Mouse (Mus musculus) liver, embryonic 13.5 days (tissue): ENCODE data around the gene Prkrip1. TPM values are rescaled to one million over a fixed set of nuclear protein-coding genes. Genes with fewer than 3 reads are reported as not detected.

Experiments used
- ATAC-seq: fragments of 200-750 bp; cut with Nextera tagmentation; 2 replicates; pipeline ENCODE4 v1.8.0; 2017; ENCODE audit warnings: low read depth, mild to moderate bottlenecking, moderate number of reproducible peaks, moderate library complexity
- DNase-seq: peaks from one replicate; pipeline ENCODE4 v3.0.0; 2022
- H3K27ac ChIP-seq: fragments of 300-500 bp; sonication (generic); 2 replicates; pipeline ENCODE4 v1.5.1; 2015; ENCODE audit warnings: moderate library complexity, mild to moderate bottlenecking, inconsistent platforms
- H3K27me3 ChIP-seq: fragments of 300-500 bp; sonication (generic); 2 replicates; pipeline ENCODE4 v1.6.1; 2015; ENCODE audit warnings: mild to moderate bottlenecking, inconsistent platforms
- H3K36me3 ChIP-seq: fragments of 300-500 bp; sonication (generic); 2 replicates; pipeline ENCODE4 v1.6.1; 2015; ENCODE audit warnings: mild to moderate bottlenecking, inconsistent platforms
- H3K4me1 ChIP-seq: fragments of 300-500 bp; sonication (generic); replicated peaks from 2 replicates; pipeline ENCODE4 v1.6.1; 2015; ENCODE audit warnings: inconsistent platforms
- H3K4me2 ChIP-seq: fragments of 300-500 bp; sonication (generic); 2 replicates; pipeline ENCODE4 v1.6.1; 2015; ENCODE audit warnings: inconsistent platforms, mild to moderate bottlenecking, moderate library complexity
- H3K4me3 ChIP-seq: fragments of 300-500 bp; sonication (generic); replicated peaks from 2 replicates; pipeline ENCODE4 v1.5.1; 2015; ENCODE audit warnings: mild to moderate bottlenecking, inconsistent platforms
- H3K9ac ChIP-seq: fragments of 300-500 bp; sonication (generic); 2 replicates; pipeline ENCODE4 v1.6.1; 2015; ENCODE audit warnings: mild to moderate bottlenecking, inconsistent platforms
- H3K9me3 ChIP-seq: fragments of 300-500 bp; sonication (generic); replicated peaks from 2 replicates; pipeline ENCODE4 v1.6.1; 2016; ENCODE audit warnings: inconsistent platforms
- WGBS: fragments of 180-500 bp; shearing (Covaris S2); methylation state at CpG from one replicate; pipeline ENCODE4 v1.1.7; 2015; ENCODE audit not compliant: insufficient replicate concordance; 5-methylcytosine and 5-hydroxymethylcytosine counted together
- polyA plus RNA-seq: library from polyadenylated mRNA; unstranded; fragments of >200 nt; fragmentation: Nextera tagmentation; extraction: Ambion mirVana; gene quantifications from 2 replicates; pipeline ENCODE4 v1.2.1, GENCODE M21; 2015

Gene Prkrip1
- polyA plus RNA-seq, result 34.5 and 42.8 TPM in 2 replicates

DNA sequence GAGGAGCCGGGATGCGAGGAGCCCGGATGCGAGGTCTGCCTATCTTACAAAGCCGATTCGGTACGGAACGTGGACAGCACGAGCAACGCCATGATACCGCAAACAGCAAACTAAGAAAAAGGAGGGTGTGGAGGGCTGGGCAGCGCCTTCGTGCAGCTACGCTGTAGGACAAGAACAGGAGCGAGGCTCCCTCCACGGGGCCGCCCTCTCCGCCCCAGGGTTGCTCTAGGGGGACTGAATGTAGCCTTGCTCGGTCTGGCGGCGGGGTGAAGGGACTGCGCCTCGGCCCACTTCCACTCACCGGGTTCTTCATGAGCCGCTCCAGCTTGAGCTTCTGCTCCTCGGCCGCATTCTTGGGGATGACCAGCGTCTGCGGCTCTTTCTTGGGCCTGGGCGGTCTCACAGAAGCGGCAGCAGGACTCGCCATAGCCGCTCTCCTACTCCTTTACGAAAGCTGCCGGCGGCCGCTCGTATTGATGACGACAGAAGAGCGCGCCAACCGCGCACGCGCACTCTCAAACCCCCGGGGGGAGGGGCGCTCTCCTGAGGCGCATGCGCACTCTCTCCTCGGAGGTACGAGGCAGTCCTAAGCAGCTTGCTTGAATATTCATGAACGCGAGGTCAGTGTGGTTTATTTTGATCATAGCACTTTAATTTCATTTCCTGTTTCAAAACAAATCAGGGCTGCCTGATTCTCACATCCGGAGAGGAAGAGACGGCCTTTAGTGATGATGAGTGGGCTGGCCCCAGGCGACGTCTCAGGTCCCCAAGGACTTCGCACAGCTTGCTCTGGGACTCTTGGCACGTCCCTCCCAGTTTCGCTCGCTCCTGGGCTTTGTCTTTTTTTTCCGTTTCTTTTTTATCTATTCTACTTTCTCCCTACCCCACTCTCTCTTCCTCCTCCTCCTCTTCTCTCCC, at the start of gene Prkrip1:
Prkrip1 (minus strand) TSS at position 490 of the 918 bp plus-strand sequence.
- no peaks in the 10 kb centered on the region for H3K27me3 ChIP-seq
- peaks cover 21% of the 10 kb centered on the region for H3K4me1 ChIP-seq
- under 1% methylated on average over 62 of the region's 62 CpGs for WGBS
- peak within 1 kb of the TSS; percentile 93 for H3K4me3 ChIP-seq
- H3K9ac ChIP-seq, result peak within 1 kb of the TSS; percentile 89
- ATAC-seq, result peak; percentile 91
- peaks cover 36% of the 10 kb centered on the region for H3K36me3 ChIP-seq
- DNase-seq, result peak; percentile 93
- no peaks in the 10 kb centered on the region for H3K9me3 ChIP-seq
- peak within 1 kb of the TSS; percentile 80 for H3K27ac ChIP-seq
- peak within 1 kb of the TSS; percentile 92 for H3K4me2 ChIP-seq

GRCm38 (mm10) chr5:136248441-136248840, 49.7 kb upstream of the Prkrip1 start:
- DNase-seq (no peak), ATAC-seq (no peak)
- Histone ChIP-seq H3K9ac (no peak overlapping the region), H3K27ac (0 out of 2 replicates have a peak overlapping the region, but pooled peaks have one; percentile 11), H3K4me2 (no peak overlapping the region), H3K27me3 (peaks cover 28% of the 10 kb centered on the region), H3K9me3 (no peaks in the 10 kb centered on the region), H3K4me1 (peaks cover 24% of the 10 kb centered on the region), H3K4me3 (no peak overlapping the region), H3K36me3 (no peaks in the 10 kb centered on the region)
- 47% methylated on average over 6 of the region's 6 CpGs for WGBS

DNA sequence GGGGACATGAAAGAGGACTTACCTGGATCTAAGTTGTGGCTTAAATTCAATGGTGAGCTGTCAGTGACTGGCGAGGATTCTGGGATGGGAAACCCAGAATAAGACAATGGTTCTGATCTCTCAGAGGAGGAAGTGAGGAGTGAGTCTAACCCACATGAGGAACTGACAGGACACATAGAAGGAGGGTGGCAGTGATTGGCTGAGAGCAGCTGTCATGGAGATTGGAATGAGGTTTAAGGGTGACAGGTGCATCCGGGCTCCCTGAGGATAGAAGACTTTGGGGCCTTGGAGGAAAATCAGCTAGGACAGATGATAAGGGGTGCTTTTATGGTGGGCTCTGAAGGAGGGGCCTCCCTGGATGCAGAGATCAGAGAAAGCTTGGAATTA, 47.7 kb upstream of the Prkrip1 start, which contains the start of gene Sh2b2:
Sh2b2 (minus strand) TSS at position 105 of the 387 bp plus-strand sequence.
- peak within 1 kb of the TSS; percentile 63 for H3K27ac ChIP-seq
- no peaks in the 10 kb centered on the region for H3K9me3 ChIP-seq
- peak within 1 kb of the TSS; percentile 77 for H3K4me2 ChIP-seq
- H3K9ac ChIP-seq, result no peak within 1 kb of the TSS
- ATAC-seq, result no peak
- no peaks in the 10 kb centered on the region for H3K36me3 ChIP-seq
- DNase-seq, result no peak
- peaks cover 37% of the 10 kb centered on the region for H3K27me3 ChIP-seq
- WGBS, result 34% methylated on average over 2 of the region's 2 CpGs
- peak within 1 kb of the TSS; percentile 66 for H3K4me3 ChIP-seq
- H3K4me1 ChIP-seq, result peaks cover 28% of the 10 kb centered on the region

GRCm38 (mm10) chr5:136245541-136246451, 47.0 kb upstream of the Prkrip1 start:
- ATAC-seq (0 out of 2 replicates have a peak, but pooled peaks have one; percentile 1), DNase-seq (no peak)
- no peaks in the 10 kb centered on the region for H3K36me3 ChIP-seq
- peaks cover 37% of the 10 kb centered on the region for H3K27me3 ChIP-seq
- 23% methylated on average over 15 of the region's 15 CpGs for WGBS
- peak overlapping the region; percentile 77 for H3K4me2 ChIP-seq
- H3K4me1 ChIP-seq, result peaks cover 34% of the 10 kb centered on the region
- H3K9me3 ChIP-seq, result no peaks in the 10 kb centered on the region
- H3K27ac ChIP-seq, result peak overlapping the region; percentile 63
- H3K9ac ChIP-seq, result no peak overlapping the region
- H3K4me3 ChIP-seq, result peak overlapping the region; percentile 66

- Histone ChIP-seq H3K9ac (peak overlapping the region; percentile 60), H3K27ac (peak overlapping the region; percentile 39; the same call in 1 of the 2 replicates)
Measured at GRCm38 (mm10) chr5:136244762-136245540, 46.2 kb upstream of the Prkrip1 start.

DNA sequence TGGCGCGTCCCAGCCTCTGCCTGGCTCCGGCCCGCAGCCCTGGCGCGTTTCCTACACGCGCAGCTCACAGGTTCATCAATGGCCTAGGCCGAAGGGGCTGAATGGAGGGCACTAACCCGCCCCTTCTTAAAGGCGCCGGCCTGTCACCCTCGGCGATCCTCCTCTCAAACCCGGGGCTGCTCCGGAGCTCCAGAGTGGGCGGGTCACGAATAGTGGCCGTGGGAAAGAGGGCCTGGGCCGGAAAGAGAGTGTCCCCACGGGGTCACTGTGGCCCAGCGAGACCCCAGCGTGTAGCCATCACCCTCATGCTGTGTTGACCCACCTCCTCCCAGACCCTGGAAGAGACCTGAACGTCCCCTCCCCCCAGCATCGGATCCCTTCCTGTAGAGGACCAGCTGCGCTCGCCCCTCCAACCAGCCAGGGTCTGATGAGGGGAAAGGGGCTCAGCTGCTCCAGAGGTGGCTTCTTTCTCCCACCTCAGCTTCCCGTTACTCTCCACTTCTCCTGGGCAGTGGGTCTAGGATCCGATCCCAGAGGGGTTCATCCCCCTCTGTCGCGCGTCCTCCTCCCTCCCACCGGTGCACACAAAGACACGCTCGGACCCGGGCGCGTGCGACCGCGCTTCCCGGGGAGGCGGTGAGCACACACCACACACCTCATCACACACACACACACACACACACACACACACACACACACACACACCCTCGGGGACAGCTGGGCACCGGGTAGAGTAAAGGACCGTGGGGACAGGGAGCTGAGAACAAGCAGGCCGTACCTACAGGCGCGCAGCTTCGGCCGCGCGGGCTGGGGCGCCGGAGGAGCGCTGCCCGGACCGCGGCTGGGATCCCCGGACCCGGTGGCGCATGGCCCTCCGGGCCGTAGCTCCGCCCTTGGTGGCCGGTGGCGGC, 45.3 kb upstream of the Prkrip1 start:
- 1% methylated on average over 67 of the region's 67 CpGs for WGBS
- no peak overlapping the region for H3K27ac ChIP-seq
- H3K4me1 ChIP-seq, result peaks cover 34% of the 10 kb centered on the region
- peaks cover 42% of the 10 kb centered on the region for H3K27me3 ChIP-seq
- peak overlapping the region; percentile 60 for H3K9ac ChIP-seq
- no peaks in the 10 kb centered on the region for H3K9me3 ChIP-seq
- DNase-seq (no peak), ATAC-seq (peak; percentile 27)
- peak overlapping the region; percentile 77 for H3K4me2 ChIP-seq
- no peaks in the 10 kb centered on the region for H3K36me3 ChIP-seq
- peak overlapping the region; percentile 66 for H3K4me3 ChIP-seq

More at GRCm38 (mm10) chr5:136244762-136245540, 46.2 kb upstream of the Prkrip1 start:
- H3K4me3 ChIP-seq, result peak overlapping the region; percentile 66
- peak; percentile 66 for ATAC-seq
- peaks cover 41% of the 10 kb centered on the region for H3K27me3 ChIP-seq
- peak overlapping the region; percentile 77 for H3K4me2 ChIP-seq
- under 1% methylated on average over 50 of the region's 57 CpGs for WGBS
- peak; percentile 26 for DNase-seq
- no peaks in the 10 kb centered on the region for H3K36me3 ChIP-seq
- H3K4me1 ChIP-seq, result peaks cover 34% of the 10 kb centered on the region
- H3K9me3 ChIP-seq, result no peaks in the 10 kb centered on the region

- ATAC-seq, result no peak
- Histone ChIP-seq H3K9ac (no peak overlapping the region), H3K27me3 (peaks cover 64% of the 10 kb centered on the region), H3K27ac (no peak overlapping the region), H3K4me3 (no peak overlapping the region), H3K9me3 (no peaks in the 10 kb centered on the region), H3K4me2 (no peak overlapping the region), H3K36me3 (no peaks in the 10 kb centered on the region), H3K4me1 (peaks cover 40% of the 10 kb centered on the region)
- WGBS, result 78% methylated on average over 6 of the region's 6 CpGs
- DNase-seq, result no peak
Measured at GRCm38 (mm10) chr5:136241161-136241560, 42.4 kb upstream of the Prkrip1 start.

- ATAC-seq (no peak), DNase-seq (no peak)
- Histone ChIP-seq H3K4me3 (no peak overlapping the region), H3K4me1 (peaks cover 33% of the 10 kb centered on the region), H3K9me3 (no peaks in the 10 kb centered on the region), H3K36me3 (no peaks in the 10 kb centered on the region), H3K27ac (no peak overlapping the region), H3K27me3 (peaks cover 61% of the 10 kb centered on the region), H3K9ac (no peak overlapping the region), H3K4me2 (no peak overlapping the region)
- WGBS, result 43% methylated on average over 1 of the region's 1 CpGs
Measured at GRCm38 (mm10) chr5:136240381-136240780, 41.6 kb upstream of the Prkrip1 start.

- ATAC-seq (no peak), DNase-seq (no peak)
- Histone ChIP-seq H3K9me3 (no peaks in the 10 kb centered on the region), H3K9ac (no peak overlapping the region), H3K4me1 (peaks cover 15% of the 10 kb centered on the region), H3K4me3 (peak overlapping the region; percentile 12; the same call in 1 of the 2 replicates), H3K27me3 (peaks cover 34% of the 10 kb centered on the region), H3K36me3 (no peaks in the 10 kb centered on the region), H3K4me2 (peak overlapping the region; percentile 52), H3K27ac (no peak overlapping the region)
- 4% methylated on average over 19 of the region's 19 CpGs for WGBS
Measured at GRCm38 (mm10) chr5:136237607-136238006, 38.8 kb upstream of the Prkrip1 start.
